Mouse (Mus musculus): ENCODE results near the gene Pate2. TPM values are rescaled to one million over a fixed set of nuclear protein-coding genes. Genes with fewer than 3 reads are reported as not detected.
A peak's percentile ranks its signal among the peaks of the same experiment; 100 is the strongest.

The Pate2 gene
- 1.2 and 1.3 TPM in 2 replicates for polyA plus RNA-seq (2015; fragmentation: Nextera tagmentation; extraction: Ambion mirVana)

DNA sequence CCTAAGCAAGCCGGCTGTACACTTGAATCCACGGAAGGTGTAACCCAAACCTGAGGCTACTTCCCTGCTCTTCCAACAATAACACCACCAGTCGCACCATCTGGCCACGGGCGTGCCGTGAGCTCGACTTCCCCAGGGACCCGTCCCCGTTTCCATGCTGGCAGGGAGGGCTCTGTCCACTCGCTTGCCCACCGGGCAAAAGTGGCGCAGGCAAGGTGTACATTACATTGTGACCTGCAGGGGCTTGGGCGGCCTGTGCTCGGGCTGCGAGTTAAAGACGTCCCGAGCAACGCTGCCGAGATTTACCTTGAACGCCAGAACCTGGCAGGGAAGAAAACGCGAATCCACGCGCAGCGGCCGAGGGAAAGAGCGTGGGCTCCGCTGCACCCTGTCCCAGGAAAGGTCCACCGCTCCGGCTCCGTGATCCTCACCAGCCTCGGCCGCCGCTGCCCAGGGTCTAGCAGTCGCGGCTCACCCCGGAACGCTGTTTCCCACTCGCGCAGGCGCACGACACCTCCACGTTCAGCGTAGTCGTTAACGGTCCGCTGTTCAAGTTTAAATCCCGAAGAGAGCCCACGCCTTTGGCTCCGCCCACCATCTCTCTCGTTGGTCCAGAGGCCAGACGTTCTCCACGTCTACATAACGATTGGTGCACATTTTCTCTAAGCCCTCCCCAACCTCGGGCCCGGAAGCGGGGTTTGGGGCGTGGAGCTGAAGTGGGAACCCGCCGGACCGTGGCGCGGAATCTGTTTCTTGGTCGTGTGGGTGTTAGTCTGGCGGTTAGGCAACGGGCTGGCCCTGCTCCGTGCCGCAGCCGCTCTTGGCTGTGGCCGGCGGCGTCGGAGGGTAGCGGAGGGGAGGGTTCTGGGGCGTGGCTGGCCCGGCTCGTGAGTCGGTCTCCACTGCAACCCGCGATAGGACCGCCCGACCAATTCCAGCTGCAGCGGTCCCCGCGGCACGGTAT lies at the start of gene Pate2, which contains the start of gene Hyls1:
Pate2 (plus strand) TSS at position 714 of the 964 bp plus-strand sequence.
Hyls1 (minus strand) TSS at position 828 of the 964 bp plus-strand sequence.
- peak; percentile 98 for ATAC-seq
- under 1% methylated on average over 86 of the region's 86 CpGs for WGBS
- peaks cover 12% of the 10 kb centered on the region for H3K4me1 ChIP-seq (ENCODE audit: control insufficient read depth, insufficient read depth, low read length)
- H3K9me3 ChIP-seq (replicated peaks; ENCODE audit: control insufficient read depth, low read length, poor library complexity, severe bottlenecking), result no peaks in the 10 kb centered on the region
- peak within 1 kb of the TSS; percentile 68 for H3K4me3 ChIP-seq (ENCODE audit: low read depth, low read length)
- peak within 1 kb of the TSS; percentile 87 for H3K27ac ChIP-seq (ENCODE audit: low read length)
- peaks cover 6% of the 10 kb centered on the region; the same call in 1 of the 2 replicates for H3K27me3 ChIP-seq (ENCODE audit: control insufficient read depth, insufficient read depth, low read depth, low read length)
- H3K36me3 ChIP-seq (ENCODE audit: control insufficient read depth, insufficient read depth, low read length), result peaks cover 12% of the 10 kb centered on the region
- peak within 1 kb of the TSS; percentile 88 for H3K9ac ChIP-seq (ENCODE audit: low read depth, low read length)
- peak within 1 kb of the TSS; percentile 86 for H3K4me2 ChIP-seq (ENCODE audit: low read length)

DNA sequence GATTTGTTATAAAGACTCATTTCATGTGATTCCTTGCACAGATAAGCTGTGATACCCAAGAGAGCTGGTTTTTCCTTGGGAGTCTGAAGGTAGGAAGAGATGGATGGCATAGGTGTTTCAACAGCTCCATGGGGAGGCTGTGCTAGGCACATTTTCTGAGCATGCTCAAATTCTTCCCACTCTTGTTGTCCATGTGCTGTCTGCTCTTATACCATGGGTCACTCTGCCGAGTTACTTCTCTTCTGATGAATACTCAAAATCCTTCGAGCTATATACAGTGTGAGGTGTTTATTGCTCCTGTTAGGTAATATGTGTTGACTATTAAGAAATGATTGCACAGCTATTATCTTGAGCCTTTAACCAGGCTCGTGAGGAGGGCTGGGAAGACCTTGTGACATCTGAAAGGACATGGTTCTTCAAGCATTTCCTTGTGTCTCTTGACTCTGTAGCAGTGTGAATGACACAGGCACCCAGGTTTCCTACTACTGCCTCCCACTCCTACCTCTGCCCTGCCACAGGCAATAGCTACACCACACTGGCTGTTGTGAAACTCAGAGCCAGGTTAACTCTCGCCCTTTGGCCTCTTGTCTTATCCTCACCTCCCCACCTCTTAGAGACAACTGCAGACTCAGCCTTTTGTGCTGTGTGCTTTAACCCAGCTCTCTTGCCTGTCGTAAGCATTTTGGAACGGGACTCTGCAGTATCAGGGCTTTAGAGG lies 49.3 kb upstream of the Pate2 start:
- no peak for ATAC-seq
- Histone ChIP-seq H3K4me2 (ENCODE audit: low read length) (no peak overlapping the region), H3K36me3 (ENCODE audit: control insufficient read depth, insufficient read depth, low read length) (no peaks in the 10 kb centered on the region), H3K9me3 (replicated peaks; ENCODE audit: control insufficient read depth, low read length, poor library complexity, severe bottlenecking) (no peaks in the 10 kb centered on the region), H3K4me3 (ENCODE audit: low read depth, low read length) (no peak overlapping the region), H3K9ac (ENCODE audit: low read depth, low read length) (no peak overlapping the region), H3K27ac (ENCODE audit: low read length) (no peak overlapping the region), H3K4me1 (ENCODE audit: control insufficient read depth, insufficient read depth, low read length) (peaks cover 13% of the 10 kb centered on the region), H3K27me3 (ENCODE audit: control insufficient read depth, insufficient read depth, low read depth, low read length) (no peaks in the 10 kb centered on the region)
- 85% methylated on average over 6 of the region's 6 CpGs for WGBS

DNA sequence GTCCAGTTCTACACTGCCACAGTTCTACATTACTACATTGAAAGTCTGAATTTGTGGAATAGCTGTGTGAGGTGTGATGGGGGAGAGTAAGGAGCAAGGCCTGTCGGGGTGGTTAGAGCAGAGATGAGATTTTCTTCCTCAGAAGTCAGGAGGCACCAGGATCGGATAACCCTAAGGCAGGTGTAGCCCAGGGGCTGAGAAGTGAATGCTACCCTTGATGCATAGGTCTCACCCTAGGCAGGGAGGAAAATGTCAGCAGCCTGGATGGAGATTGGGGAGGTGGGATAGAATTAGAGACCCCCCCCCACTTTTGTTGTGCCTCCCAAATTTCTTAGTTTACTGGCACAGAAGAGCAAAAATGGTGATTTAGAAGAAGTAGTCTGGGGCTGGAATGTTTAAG lies 47.8 kb upstream of the Pate2 start:
- H3K9ac ChIP-seq (ENCODE audit: low read depth, low read length), result no peak overlapping the region
- H3K4me2 ChIP-seq (ENCODE audit: low read length), result no peak overlapping the region
- no peaks in the 10 kb centered on the region for H3K9me3 ChIP-seq (replicated peaks; ENCODE audit: control insufficient read depth, low read length, poor library complexity, severe bottlenecking)
- WGBS, result 71% methylated on average over 2 of the region's 2 CpGs
- H3K4me1 ChIP-seq (ENCODE audit: control insufficient read depth, insufficient read depth, low read length), result peaks cover 13% of the 10 kb centered on the region
- no peak for ATAC-seq
- no peaks in the 10 kb centered on the region for H3K36me3 ChIP-seq (ENCODE audit: control insufficient read depth, insufficient read depth, low read length)
- no peaks in the 10 kb centered on the region for H3K27me3 ChIP-seq (ENCODE audit: control insufficient read depth, insufficient read depth, low read depth, low read length)
- no peak overlapping the region for H3K4me3 ChIP-seq (ENCODE audit: low read depth, low read length)
- H3K27ac ChIP-seq (ENCODE audit: low read length), result no peak overlapping the region

DNA sequence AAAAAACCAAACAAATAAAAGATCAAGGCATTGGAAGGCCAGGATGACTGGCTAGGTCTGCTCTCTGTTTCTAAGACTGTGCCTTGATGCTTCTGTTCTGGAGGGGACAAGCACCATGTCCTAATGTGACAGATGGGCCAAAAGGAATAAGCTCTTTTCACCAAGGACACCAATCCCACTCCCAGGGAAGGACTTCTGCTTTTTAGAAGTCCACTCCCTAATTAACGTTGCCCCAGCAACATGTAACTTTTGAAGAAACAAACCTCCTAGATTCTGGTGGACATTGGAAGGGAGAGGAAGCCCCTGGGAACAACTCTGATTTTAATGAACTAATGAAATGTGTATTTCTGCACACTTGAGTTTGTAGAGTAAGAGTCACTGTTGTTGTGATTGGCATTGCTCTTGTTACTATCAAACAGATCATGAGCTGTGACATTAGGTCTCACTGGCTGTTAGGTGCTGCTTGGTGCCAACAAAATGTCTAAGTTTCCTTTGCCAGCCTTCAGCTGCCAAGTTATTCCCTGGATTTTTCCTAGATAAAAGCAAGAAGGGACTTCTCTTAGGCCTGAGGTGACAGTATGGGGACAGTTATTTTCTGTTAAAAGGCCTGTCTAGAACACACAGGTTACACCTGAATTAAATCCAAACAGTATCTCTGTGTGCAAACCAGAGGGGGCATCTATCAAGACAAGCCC lies 47.1 kb upstream of the Pate2 start:
- no peak overlapping the region for H3K9ac ChIP-seq (ENCODE audit: low read depth, low read length)
- peak overlapping the region; percentile 34; the same call in 1 of the 2 replicates for H3K27ac ChIP-seq (ENCODE audit: low read length)
- no peaks in the 10 kb centered on the region for H3K9me3 ChIP-seq (replicated peaks; ENCODE audit: control insufficient read depth, low read length, poor library complexity, severe bottlenecking)
- H3K27me3 ChIP-seq (ENCODE audit: control insufficient read depth, insufficient read depth, low read depth, low read length), result no peaks in the 10 kb centered on the region
- H3K36me3 ChIP-seq (ENCODE audit: control insufficient read depth, insufficient read depth, low read length), result no peaks in the 10 kb centered on the region
- no peak for ATAC-seq
- 62% methylated on average over 1 of the region's 1 CpGs for WGBS
- H3K4me3 ChIP-seq (ENCODE audit: low read depth, low read length), result no peak overlapping the region
- peaks cover 13% of the 10 kb centered on the region for H3K4me1 ChIP-seq (ENCODE audit: control insufficient read depth, insufficient read depth, low read length)
- H3K4me2 ChIP-seq (ENCODE audit: low read length), result no peak overlapping the region

DNA sequence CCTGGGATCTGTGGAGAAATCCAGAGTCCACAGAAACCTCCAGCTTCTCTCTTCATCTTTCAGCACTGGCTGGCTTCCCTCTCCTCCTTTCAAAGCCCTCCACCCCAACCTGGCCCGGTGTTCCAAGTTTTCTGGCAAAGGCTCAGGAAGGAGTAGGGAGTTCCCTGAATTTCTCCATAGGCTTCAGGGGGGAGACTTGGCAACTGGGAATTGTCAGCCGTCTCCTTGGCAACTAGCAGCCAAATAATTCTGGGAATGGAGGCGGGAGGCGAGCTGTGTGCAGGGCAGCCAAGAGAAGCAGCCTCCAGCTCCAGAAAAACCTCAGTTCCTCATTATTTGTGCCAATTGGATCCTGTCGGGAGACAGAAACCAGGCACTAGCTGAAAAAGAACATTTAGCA lies 46.5 kb upstream of the Pate2 start:
- no peak overlapping the region for H3K4me3 ChIP-seq (ENCODE audit: low read depth, low read length)
- ATAC-seq, result peak; percentile 88
- 0 out of 2 replicates have a peak overlapping the region, but pooled peaks have one; percentile 21 for H3K4me2 ChIP-seq (ENCODE audit: low read length)
- H3K4me1 ChIP-seq (ENCODE audit: control insufficient read depth, insufficient read depth, low read length), result peaks cover 13% of the 10 kb centered on the region
- H3K9me3 ChIP-seq (replicated peaks; ENCODE audit: control insufficient read depth, low read length, poor library complexity, severe bottlenecking), result no peaks in the 10 kb centered on the region
- no peaks in the 10 kb centered on the region for H3K36me3 ChIP-seq (ENCODE audit: control insufficient read depth, insufficient read depth, low read length)
- H3K27ac ChIP-seq (ENCODE audit: low read length), result peak overlapping the region; percentile 62
- no peaks in the 10 kb centered on the region for H3K27me3 ChIP-seq (ENCODE audit: control insufficient read depth, insufficient read depth, low read depth, low read length)
- H3K9ac ChIP-seq (ENCODE audit: low read depth, low read length), result no peak overlapping the region
- 9% methylated on average over 5 of the region's 5 CpGs for WGBS

DNA sequence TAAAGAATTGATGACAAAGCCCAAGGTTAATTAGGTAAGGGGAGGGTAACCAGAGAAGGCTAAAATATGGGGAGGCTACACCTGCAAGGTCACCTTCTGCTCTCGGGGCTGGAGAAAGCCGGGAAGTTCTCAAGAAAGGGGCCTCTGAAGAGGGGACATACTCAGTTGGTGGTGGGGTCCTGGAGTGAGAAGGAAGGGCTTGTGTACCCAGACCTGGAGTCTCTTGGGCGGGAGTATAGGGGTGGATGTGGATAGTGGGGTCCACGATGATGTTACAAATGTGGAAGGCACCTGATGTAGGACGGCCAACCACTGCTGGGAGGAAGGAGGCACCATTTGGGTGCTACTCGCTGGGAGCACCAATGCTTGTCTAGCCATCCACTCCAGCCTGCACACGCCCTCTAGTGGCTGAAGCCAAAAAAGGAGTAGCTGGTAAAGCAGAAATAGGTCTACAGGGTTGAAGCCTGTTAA lies 46.1 kb upstream of the Pate2 start:
- Histone ChIP-seq H3K4me1 (ENCODE audit: control insufficient read depth, insufficient read depth, low read length) (peaks cover 13% of the 10 kb centered on the region), H3K4me2 (ENCODE audit: low read length) (0 out of 2 replicates have a peak overlapping the region, but pooled peaks have one; percentile 21), H3K4me3 (ENCODE audit: low read depth, low read length) (no peak overlapping the region), H3K36me3 (ENCODE audit: control insufficient read depth, insufficient read depth, low read length) (no peaks in the 10 kb centered on the region), H3K27me3 (ENCODE audit: control insufficient read depth, insufficient read depth, low read depth, low read length) (no peaks in the 10 kb centered on the region), H3K9me3 (replicated peaks; ENCODE audit: control insufficient read depth, low read length, poor library complexity, severe bottlenecking) (no peaks in the 10 kb centered on the region), H3K9ac (ENCODE audit: low read depth, low read length) (no peak overlapping the region), H3K27ac (ENCODE audit: low read length) (peak overlapping the region; percentile 62)
- peak; percentile 83 for ATAC-seq
- WGBS, result 22% methylated on average over 7 of the region's 7 CpGs

DNA sequence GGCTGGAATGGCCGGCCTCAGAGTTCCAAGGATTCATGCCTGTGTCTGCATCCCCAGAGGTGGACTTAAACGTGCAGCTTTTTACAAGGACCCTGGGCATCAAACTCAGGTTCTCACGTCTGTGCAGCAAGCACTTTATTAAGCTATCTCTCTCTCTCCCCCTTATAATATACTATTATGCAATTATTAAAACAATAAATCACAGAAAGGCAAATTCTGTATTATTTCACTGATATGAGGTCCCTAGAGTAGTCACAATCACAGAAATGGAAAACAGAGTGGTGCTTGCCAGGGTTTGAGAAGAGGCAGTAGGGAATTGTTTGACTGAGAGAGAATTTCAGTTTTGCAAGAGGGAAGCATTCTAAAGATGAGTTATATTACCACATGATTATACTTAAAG lies 40.9 kb upstream of the Pate2 start:
- WGBS, result 76% methylated on average over 3 of the region's 3 CpGs
- Histone ChIP-seq H3K4me2 (ENCODE audit: low read length) (no peak overlapping the region), H3K9ac (ENCODE audit: low read depth, low read length) (no peak overlapping the region), H3K27ac (ENCODE audit: low read length) (no peak overlapping the region), H3K36me3 (ENCODE audit: control insufficient read depth, insufficient read depth, low read length) (no peaks in the 10 kb centered on the region), H3K4me3 (ENCODE audit: low read depth, low read length) (no peak overlapping the region), H3K9me3 (replicated peaks; ENCODE audit: control insufficient read depth, low read length, poor library complexity, severe bottlenecking) (no peaks in the 10 kb centered on the region), H3K27me3 (ENCODE audit: control insufficient read depth, insufficient read depth, low read depth, low read length) (no peaks in the 10 kb centered on the region), H3K4me1 (ENCODE audit: control insufficient read depth, insufficient read depth, low read length) (peaks cover 3% of the 10 kb centered on the region)
- ATAC-seq, result no peak

DNA sequence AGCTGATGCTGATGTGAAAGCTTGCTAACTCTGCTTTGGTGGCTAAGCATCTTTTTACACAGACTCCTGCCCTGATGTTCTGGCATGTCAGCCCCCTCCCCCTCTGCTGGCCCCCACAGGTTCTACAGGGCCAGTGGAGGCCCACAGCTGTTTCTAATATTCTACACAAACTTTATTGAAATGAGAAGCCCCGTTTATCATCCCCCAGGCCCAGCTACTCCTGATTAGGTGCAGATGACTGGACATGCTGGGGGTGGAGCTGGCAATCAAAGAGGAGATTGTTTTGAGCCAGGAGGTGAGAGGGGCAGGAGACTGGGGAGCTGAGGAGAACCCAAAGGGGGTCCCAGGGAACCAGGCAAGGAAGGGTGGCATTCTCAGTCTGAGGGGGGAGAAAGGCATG lies 40.3 kb upstream of the Pate2 start:
- WGBS, result 45% methylated on average over 1 of the region's 1 CpGs
- no peaks in the 10 kb centered on the region for H3K4me1 ChIP-seq (ENCODE audit: control insufficient read depth, insufficient read depth, low read length)
- no peaks in the 10 kb centered on the region for H3K36me3 ChIP-seq (ENCODE audit: control insufficient read depth, insufficient read depth, low read length)
- no peaks in the 10 kb centered on the region for H3K9me3 ChIP-seq (replicated peaks; ENCODE audit: control insufficient read depth, low read length, poor library complexity, severe bottlenecking)
- no peak overlapping the region for H3K4me3 ChIP-seq (ENCODE audit: low read depth, low read length)
- no peaks in the 10 kb centered on the region for H3K27me3 ChIP-seq (ENCODE audit: control insufficient read depth, insufficient read depth, low read depth, low read length)
- no peak for ATAC-seq
- no peak overlapping the region for H3K9ac ChIP-seq (ENCODE audit: low read depth, low read length)
- H3K27ac ChIP-seq (ENCODE audit: low read length), result no peak overlapping the region
- H3K4me2 ChIP-seq (ENCODE audit: low read length), result no peak overlapping the region

All from midbrain, embryonic 16.5 days (tissue).